Mouse (Mus musculus): ENCODE measurements at regions not wholly inside any gene's neighbourhood (a gene's known extent, or its start where the extent isn't known, plus 50 kb on each side); places are given as distances from the start of the nearest gene placed in this dataset.

DNA sequence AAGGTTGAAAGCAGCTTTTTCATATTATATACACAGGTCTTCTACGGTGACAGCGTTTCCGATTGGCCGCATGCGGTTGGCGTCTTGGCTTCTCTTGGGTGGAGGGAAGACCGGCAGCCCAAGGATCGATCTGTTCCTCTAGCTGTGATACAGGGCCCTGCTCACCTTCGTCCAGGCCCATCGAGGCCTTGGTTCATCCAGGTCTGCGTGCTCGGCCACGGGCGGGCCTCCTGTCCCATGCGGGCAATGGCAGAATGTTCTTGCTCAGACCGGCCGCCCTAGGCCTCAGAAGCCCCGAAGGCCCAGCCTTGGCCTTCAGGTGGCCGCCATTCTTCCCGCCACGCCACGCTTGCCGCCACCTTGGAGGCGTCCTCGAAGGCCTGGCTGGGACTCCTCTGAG is 194.4 kb upstream of the Ppp6c start:
- no peak overlapping the region for H3K27ac ChIP-seq (ENCODE audit: insufficient read depth, low read depth, low read length, poor library complexity, severe bottlenecking)
- peak; percentile 19 for DNase-seq (ENCODE audit: low read depth, low spot score)
- TF ChIP-seq HCFC1 (IDR thresholded peaks at IDR 0.05; ENCODE audit: borderline replicate concordance, insufficient read depth, low read length) = no peak
- TF ChIP-seq ZC3H11A (IDR thresholded peaks at IDR 0.05; ENCODE audit: borderline replicate concordance, low read depth, low read length) = no peak
- H3K4me3 ChIP-seq (ENCODE audit: insufficient read depth in 1 of 2, low read depth in 1 of 2, low read length in 2 of 2, poor library complexity in 1 of 2, severe bottlenecking in 1 of 2) = peak overlapping the region; percentile 20 to 37; a peak in 3 of 4 replicates
- H3K36me3 ChIP-seq (ENCODE audit: control insufficient read depth, insufficient read depth, low read length, poor library complexity, severe bottlenecking) = no peaks in the 10 kb centered on the region
- in situ Hi-C loops (cut with MboI; ENCODE audit: low sequenced_read_pairs in 2 of 2, unreplicated experiment in 2 of 2) = no loop called here
- no peaks in the 10 kb centered on the region for H3K4me1 ChIP-seq (ENCODE audit: control insufficient read depth in 2 of 2, insufficient read depth in 2 of 2, low read length in 2 of 2, poor library complexity in 1 of 2)
- no peak overlapping the region for H3K9ac ChIP-seq (ENCODE audit: insufficient read depth, low read depth, low read length, poor library complexity, severe bottlenecking)
- no peaks in the 10 kb centered on the region for H3K9me3 ChIP-seq (ENCODE audit: control insufficient read depth, insufficient read depth, low read depth, low read length)

DNA sequence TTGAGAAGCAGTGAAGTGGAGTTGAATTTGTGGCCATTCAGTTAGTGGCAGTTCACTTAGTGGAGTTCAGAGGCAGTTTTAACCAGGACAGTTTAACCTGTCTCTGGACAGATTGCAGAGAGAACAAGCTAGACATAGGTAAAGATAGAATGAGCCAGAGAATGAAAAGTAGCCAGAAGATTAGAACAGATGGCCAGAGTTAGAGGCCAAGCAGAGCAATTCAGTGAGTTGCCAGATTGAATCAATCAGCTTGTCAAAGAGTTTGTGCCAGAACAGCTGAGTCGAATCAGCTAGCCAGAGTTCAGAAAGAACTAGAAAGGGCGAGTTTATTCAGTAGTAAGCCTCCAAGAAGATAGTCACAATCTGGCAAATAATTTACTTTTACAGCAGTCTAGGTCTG is 174.1 kb upstream of the Ppp6c start:
- in situ Hi-C loops (cut with MboI; ENCODE audit: low sequenced_read_pairs in 2 of 2, unreplicated experiment in 2 of 2) = no loop called here
- Histone ChIP-seq H3K9ac (ENCODE audit: insufficient read depth, low read depth, low read length, poor library complexity, severe bottlenecking) (no peak overlapping the region), H3K4me1 (ENCODE audit: control insufficient read depth in 2 of 2, insufficient read depth in 2 of 2, low read length in 2 of 2, poor library complexity in 1 of 2) (no peaks in the 10 kb centered on the region), H3K27ac (ENCODE audit: insufficient read depth, low read depth, low read length, poor library complexity, severe bottlenecking) (no peak overlapping the region), H3K4me3 (ENCODE audit: insufficient read depth in 1 of 2, low read depth in 1 of 2, low read length in 2 of 2, poor library complexity in 1 of 2, severe bottlenecking in 1 of 2) (no peak overlapping the region), H3K36me3 (ENCODE audit: control insufficient read depth, insufficient read depth, low read length, poor library complexity, severe bottlenecking) (no peaks in the 10 kb centered on the region), H3K9me3 (ENCODE audit: control insufficient read depth, insufficient read depth, low read depth, low read length) (no peaks in the 10 kb centered on the region)
- TF ChIP-seq MAFK (IDR thresholded peaks at IDR 0.05; ENCODE audit: insufficient read depth, low read depth, low read length) (no peak), ZC3H11A (IDR thresholded peaks at IDR 0.05; ENCODE audit: borderline replicate concordance, low read depth, low read length) (no peak), ZNF384 (IDR thresholded peaks at IDR 0.05; ENCODE audit: low read depth, low read length) (no peak), HCFC1 (IDR thresholded peaks at IDR 0.05; ENCODE audit: borderline replicate concordance, insufficient read depth, low read length) (no peak), CHD2 (IDR thresholded peaks at IDR 0.05; ENCODE audit: low read depth, low read length) (no peak)
- no peak for DNase-seq (ENCODE audit: low read depth, low spot score)

GRCm38 (mm10) chr2:39399523-39399922 is 173.3 kb upstream of the Ppp6c start:
- no peaks in the 10 kb centered on the region for H3K4me1 ChIP-seq (ENCODE audit: control insufficient read depth in 2 of 2, insufficient read depth in 2 of 2, low read length in 2 of 2, poor library complexity in 1 of 2)
- DNase-seq (ENCODE audit: low read depth, low spot score) = peak; percentile 24
- no peaks in the 10 kb centered on the region for H3K36me3 ChIP-seq (ENCODE audit: control insufficient read depth, insufficient read depth, low read length, poor library complexity, severe bottlenecking)
- in situ Hi-C loops (cut with MboI; ENCODE audit: low sequenced_read_pairs in 2 of 2, unreplicated experiment in 2 of 2) = no loop called here
- H3K9ac ChIP-seq (ENCODE audit: insufficient read depth, low read depth, low read length, poor library complexity, severe bottlenecking) = no peak overlapping the region
- TF ChIP-seq ZC3H11A (IDR thresholded peaks at IDR 0.05; ENCODE audit: borderline replicate concordance, low read depth, low read length) = no peak
- no peak for TF ChIP-seq MAFK (IDR thresholded peaks at IDR 0.05; ENCODE audit: insufficient read depth, low read depth, low read length)
- no peak for TF ChIP-seq HCFC1 (IDR thresholded peaks at IDR 0.05; ENCODE audit: borderline replicate concordance, insufficient read depth, low read length)
- TF ChIP-seq CHD2 (IDR thresholded peaks at IDR 0.05; ENCODE audit: low read depth, low read length) = no peak
- TF ChIP-seq ZNF384 (IDR thresholded peaks at IDR 0.05; ENCODE audit: low read depth, low read length) = no peak
- H3K9me3 ChIP-seq (ENCODE audit: control insufficient read depth, insufficient read depth, low read depth, low read length) = no peaks in the 10 kb centered on the region
- no peak overlapping the region for H3K27ac ChIP-seq (ENCODE audit: insufficient read depth, low read depth, low read length, poor library complexity, severe bottlenecking)
- H3K4me3 ChIP-seq (ENCODE audit: insufficient read depth in 1 of 2, low read depth in 1 of 2, low read length in 2 of 2, poor library complexity in 1 of 2, severe bottlenecking in 1 of 2) = no peak overlapping the region

GRCm38 (mm10) chr2:39394643-39395042 is 168.4 kb upstream of the Ppp6c start:
- Histone ChIP-seq H3K4me1 (ENCODE audit: control insufficient read depth in 2 of 2, insufficient read depth in 2 of 2, low read length in 2 of 2, poor library complexity in 1 of 2) (no peaks in the 10 kb centered on the region), H3K9ac (ENCODE audit: insufficient read depth, low read depth, low read length, poor library complexity, severe bottlenecking) (0 out of 2 replicates have a peak overlapping the region, but pooled peaks have one; percentile 38), H3K36me3 (ENCODE audit: control insufficient read depth, insufficient read depth, low read length, poor library complexity, severe bottlenecking) (no peaks in the 10 kb centered on the region), H3K27ac (ENCODE audit: insufficient read depth, low read depth, low read length, poor library complexity, severe bottlenecking) (no peak overlapping the region), H3K4me3 (ENCODE audit: insufficient read depth in 1 of 2, low read depth in 1 of 2, low read length in 2 of 2, poor library complexity in 1 of 2, severe bottlenecking in 1 of 2) (no peak overlapping the region), H3K9me3 (ENCODE audit: control insufficient read depth, insufficient read depth, low read depth, low read length) (no peaks in the 10 kb centered on the region)
- TF ChIP-seq MAFK (IDR thresholded peaks at IDR 0.05; ENCODE audit: insufficient read depth, low read depth, low read length) (no peak), CHD2 (IDR thresholded peaks at IDR 0.05; ENCODE audit: low read depth, low read length) (no peak), ZC3H11A (IDR thresholded peaks at IDR 0.05; ENCODE audit: borderline replicate concordance, low read depth, low read length) (peak; percentile 74), HCFC1 (IDR thresholded peaks at IDR 0.05; ENCODE audit: borderline replicate concordance, insufficient read depth, low read length) (no peak), ZNF384 (IDR thresholded peaks at IDR 0.05; ENCODE audit: low read depth, low read length) (no peak)
- peak; percentile 34 for DNase-seq (ENCODE audit: low read depth, low spot score)
- in situ Hi-C loops (cut with MboI; ENCODE audit: low sequenced_read_pairs in 2 of 2, unreplicated experiment in 2 of 2) = no loop called here

DNA sequence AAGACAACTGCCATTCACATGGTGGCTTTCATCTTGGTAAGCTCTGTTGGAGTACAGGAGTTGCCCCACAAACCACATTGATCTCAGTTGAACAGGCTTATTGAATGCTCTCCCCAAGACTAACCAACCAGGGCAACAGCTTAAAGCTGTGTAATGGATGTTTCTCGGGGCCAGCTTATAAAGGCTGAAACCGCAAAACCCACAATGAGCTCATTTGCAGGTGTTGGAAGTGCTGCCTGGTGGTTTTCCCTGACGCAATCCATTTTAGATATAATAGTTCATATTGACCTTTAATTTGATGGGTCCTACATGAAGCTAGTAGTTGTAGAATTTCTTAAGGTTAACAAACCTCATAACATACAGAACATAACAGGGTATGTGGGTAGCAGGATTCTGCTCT is 151.0 kb upstream of the Ppp6c start:
- Histone ChIP-seq H3K9ac (ENCODE audit: insufficient read depth, low read depth, low read length, poor library complexity, severe bottlenecking) (no peak overlapping the region), H3K36me3 (ENCODE audit: control insufficient read depth, insufficient read depth, low read length, poor library complexity, severe bottlenecking) (no peaks in the 10 kb centered on the region), H3K4me3 (ENCODE audit: insufficient read depth in 1 of 2, low read depth in 1 of 2, low read length in 2 of 2, poor library complexity in 1 of 2, severe bottlenecking in 1 of 2) (no peak overlapping the region), H3K27ac (ENCODE audit: insufficient read depth, low read depth, low read length, poor library complexity, severe bottlenecking) (no peak overlapping the region), H3K4me1 (ENCODE audit: control insufficient read depth in 2 of 2, insufficient read depth in 2 of 2, low read length in 2 of 2, poor library complexity in 1 of 2) (no peaks in the 10 kb centered on the region), H3K9me3 (ENCODE audit: control insufficient read depth, insufficient read depth, low read depth, low read length) (no peaks in the 10 kb centered on the region)
- TF ChIP-seq ZC3H11A (IDR thresholded peaks at IDR 0.05; ENCODE audit: borderline replicate concordance, low read depth, low read length) (no peak), MAFK (IDR thresholded peaks at IDR 0.05; ENCODE audit: insufficient read depth, low read depth, low read length) (no peak), ZNF384 (IDR thresholded peaks at IDR 0.05; ENCODE audit: low read depth, low read length) (no peak), CHD2 (IDR thresholded peaks at IDR 0.05; ENCODE audit: low read depth, low read length) (no peak), HCFC1 (IDR thresholded peaks at IDR 0.05; ENCODE audit: borderline replicate concordance, insufficient read depth, low read length) (no peak)
- in situ Hi-C loops (cut with MboI; ENCODE audit: low sequenced_read_pairs in 2 of 2, unreplicated experiment in 2 of 2) = loop anchor here in 1 of 2 experiments (10.0 kb wide), 1 partner anchor 102 kb away; no protein-coding TSS in a partner anchor
- no peak for DNase-seq (ENCODE audit: low read depth, low spot score)

Measured in ES-E14 (cell line).